Mouse (Mus musculus) left cerebral cortex, postnatal 25 days (tissue): ENCODE results near the gene Wdr5. TPM values are rescaled to one million over a fixed set of nuclear protein-coding genes. Genes with fewer than 3 reads are reported as not detected.
"Not testable (repeated sequence)": the region's sequence is repeated elsewhere in the genome, so short reads cannot be mapped to it uniquely, and the experiment has no call there.

Source experiments
- DNase-seq, 2 experiments: peaks; one replicate each; pipeline ENCODE4 v3.0.0; 2022; ENCODE audit warnings: low spot score in 2 of 2, mixed read lengths in 1 of 2
- intact Hi-C: fragments of 180-260 bp; cut with DNase I; formaldehyde crosslinking; loops from one replicate; pipeline ENCODE4 v1.15.1; 2025
- total RNA-seq, 2 experiments: library from RNA; stranded (reverse); gene quantifications; 2 replicates each; pipeline ENCODE4 v1.2.3; 2021

Gene Wdr5
- total RNA-seq, 2 experiments from 2014 or later: 25.8 to 28.4 TPM

- intact Hi-C loops: no loop called here
- DNase-seq: no peak
Observed at GRCm38 (mm10) chr2:27493971-27494370, 21.0 kb upstream of the Wdr5 start.

GRCm38 (mm10) chr2:27496391-27497028 is 18.4 kb upstream of the Wdr5 start:
- intact Hi-C loops: no loop called here
- DNase-seq: no peak

GRCm38 (mm10) chr2:27504113-27504885 is 10.7 kb upstream of the Wdr5 start:
- intact Hi-C loops: no loop called here
- DNase-seq: no peak

GRCm38 (mm10) chr2:27505539-27505938 is 9.4 kb upstream of the Wdr5 start:
- intact Hi-C loops: no loop called here
- DNase-seq: no peak

GRCm38 (mm10) chr2:27506658-27507057 is 8.3 kb upstream of the Wdr5 start:
- intact Hi-C loops, DNase-seq: not testable (repeated sequence)

GRCm38 (mm10) chr2:27507562-27507961 is 7.4 kb upstream of the Wdr5 start, which contains the start of gene Brd3:
Brd3 (minus strand) TSS chr2:27507662.
- intact Hi-C loops: no loop called here
- DNase-seq: no peak

GRCm38 (mm10) chr2:27510706-27511105 is 4.3 kb upstream of the Wdr5 start:
- no peak for DNase-seq
- intact Hi-C loops: no loop called here

GRCm38 (mm10) chr2:27512909-27513308 is 2.0 kb upstream of the Wdr5 start:
- intact Hi-C loops: no loop called here
- no peak for DNase-seq

- intact Hi-C loops: loop anchor here (2.0 kb wide), 2 partner anchors 39 to 71 kb away; partner anchors contain the start of gene Brd3os
- peak in 1 of 2 experiments; percentile 8 for DNase-seq
Observed at GRCm38 (mm10) chr2:27513861-27514260, 1.1 kb upstream of the Wdr5 start.

GRCm38 (mm10) chr2:27515341-27516166 is 597 bp downstream of the Wdr5 start:
- DNase-seq: no peak
- intact Hi-C loops: loop anchor here (2.0 to 5.0 kb wide), 3 partner anchors 41 to 233 kb away; partner anchors contain the start of gene Brd3os

- intact Hi-C loops: loop anchor here (5.0 kb wide), 1 partner anchor 234 kb away; no protein-coding TSS in a partner anchor
- no peak for DNase-seq
Observed at GRCm38 (mm10) chr2:27516289-27516688, 1.3 kb downstream of the Wdr5 start.

- intact Hi-C loops: loop anchor here (5.0 kb wide), 1 partner anchor 236 kb away; no protein-coding TSS in a partner anchor
Observed at GRCm38 (mm10) chr2:27518283-27518682, 3.3 kb downstream of the Wdr5 start.

GRCm38 (mm10) chr2:27538455-27539330 is 23.7 kb downstream of the Wdr5 start:
- DNase-seq, intact Hi-C loops: not testable (repeated sequence)

More at GRCm38 (mm10) chr2:27518283-27518682, 3.3 kb downstream of the Wdr5 start:
- no peak for DNase-seq

- intact Hi-C loops: no loop called here
- DNase-seq: no peak
Observed at GRCm38 (mm10) chr2:27539336-27539735, 24.4 kb downstream of the Wdr5 start.

GRCm38 (mm10) chr2:27539772-27540514 is 25.0 kb downstream of the Wdr5 start:
- peak; percentile 99 to 100 for DNase-seq
- intact Hi-C loops: no loop called here

GRCm38 (mm10) chr2:27540515-27540836 is 25.5 kb downstream of the Wdr5 start:
- intact Hi-C loops: no loop called here
- no peak for DNase-seq

GRCm38 (mm10) chr2:27541225-27541624 is 26.3 kb downstream of the Wdr5 start:
- no peak for DNase-seq
- intact Hi-C loops: no loop called here

- intact Hi-C loops: no loop called here
- peak in 1 of 2 experiments; percentile 30 for DNase-seq
Observed at GRCm38 (mm10) chr2:27544613-27545012, 29.7 kb downstream of the Wdr5 start.
